Mouse (Mus musculus): ENCODE data around the gene Pnkp.
A peak's percentile ranks its signal among the peaks of the same experiment; 100 is the strongest.

Gene Pnkp

GRCm38 (mm10) chr7:44857042-44857552, at the start of gene Pnkp:
Gene Pnkp (plus strand): TSS chr7:44857139.
- peak; percentile 96 for DNase-seq (ENCODE audit: low read depth)

GRCm38 (mm10) chr7:44808927-44809326, 48.0 kb upstream of the Pnkp start:
- no peak for DNase-seq (ENCODE audit: low read depth)

DNA sequence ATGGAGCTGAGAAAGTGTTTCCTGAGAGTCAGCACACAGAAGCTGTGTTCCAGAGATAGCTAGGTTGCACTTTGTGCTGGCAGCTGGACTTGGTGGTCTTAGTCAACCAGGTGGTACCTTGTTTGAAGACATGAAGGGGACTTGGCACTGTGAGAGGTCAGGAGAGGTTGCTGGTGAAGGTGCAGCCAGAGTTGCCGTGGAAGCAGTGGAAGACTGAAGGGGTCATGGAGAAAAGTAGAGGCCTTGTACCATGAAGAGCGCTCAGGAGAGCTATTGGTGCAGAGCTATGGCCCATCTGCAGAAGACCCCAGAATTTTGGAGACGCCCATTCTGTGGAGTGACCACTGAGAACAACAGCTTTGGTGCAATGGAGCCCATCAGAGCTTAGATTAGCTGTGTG, 47.5 kb upstream of the Pnkp start:
- no peak for DNase-seq (ENCODE audit: low read depth)

- no peak for DNase-seq (ENCODE audit: low read depth)
Observed at GRCm38 (mm10) chr7:44810365-44810764, 46.6 kb upstream of the Pnkp start.

- no peak for DNase-seq (ENCODE audit: low read depth)
Observed at GRCm38 (mm10) chr7:44810819-44811557, 46.0 kb upstream of the Pnkp start.

- no peak for DNase-seq (ENCODE audit: low read depth)
Observed at GRCm38 (mm10) chr7:44812651-44813325, 44.2 kb upstream of the Pnkp start.

GRCm38 (mm10) chr7:44813985-44814384, 43.0 kb upstream of the Pnkp start:
- no peak for DNase-seq (ENCODE audit: low read depth)

- DNase-seq (ENCODE audit: low read depth), result peak; percentile 37
Observed at GRCm38 (mm10) chr7:44814423-44814822, 42.5 kb upstream of the Pnkp start.

DNA sequence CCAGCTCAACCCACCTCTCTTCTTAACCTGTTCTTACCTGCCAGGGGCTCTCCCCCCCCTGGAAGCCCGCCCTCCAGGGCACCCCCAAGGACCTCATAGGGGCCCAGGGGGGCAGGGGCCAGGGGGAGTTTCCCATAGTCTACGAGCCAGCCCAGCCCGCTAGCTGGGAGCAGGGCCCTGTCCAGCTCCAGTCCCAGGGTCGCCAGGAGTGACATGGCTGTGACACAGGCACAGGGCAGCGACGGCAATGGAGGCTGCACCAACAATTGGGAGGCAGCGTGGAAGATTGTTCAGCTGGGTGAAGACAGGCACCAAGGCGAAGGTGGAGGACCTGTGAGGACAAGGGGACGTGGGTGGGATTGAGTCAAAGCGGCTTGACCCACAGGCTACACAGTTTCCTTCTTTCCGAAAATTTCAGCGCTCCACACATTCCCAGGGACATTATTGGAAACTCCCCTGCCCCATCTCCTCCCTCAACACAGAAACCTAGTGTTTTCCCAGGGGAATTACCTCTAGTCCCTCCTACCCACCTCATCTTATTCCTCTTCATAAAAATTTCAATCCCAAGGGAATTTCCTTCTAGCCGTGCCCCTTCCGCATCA, 41.9 kb upstream of the Pnkp start:
- DNase-seq (ENCODE audit: low read depth), result no peak

- peak; percentile 99 for DNase-seq (ENCODE audit: low read depth)
Observed at GRCm38 (mm10) chr7:44815721-44816469, 41.0 kb upstream of the Pnkp start, which contains the start of the genes Nup62 and Il4i1. Gene Nup62 (plus strand): TSS chr7:44816088. Gene Il4i1 (plus strand): TSS chr7:44816387.

- DNase-seq (ENCODE audit: low read depth), result peak; percentile 87
Observed at GRCm38 (mm10) chr7:44816470-44817021, 40.4 kb upstream of the Pnkp start, which contains the start of gene Atf5. Gene Atf5 (minus strand): TSS chr7:44816658.

- peak; percentile 34 for DNase-seq (ENCODE audit: low read depth)
Observed at GRCm38 (mm10) chr7:44817441-44817840, 39.5 kb upstream of the Pnkp start.

DNA sequence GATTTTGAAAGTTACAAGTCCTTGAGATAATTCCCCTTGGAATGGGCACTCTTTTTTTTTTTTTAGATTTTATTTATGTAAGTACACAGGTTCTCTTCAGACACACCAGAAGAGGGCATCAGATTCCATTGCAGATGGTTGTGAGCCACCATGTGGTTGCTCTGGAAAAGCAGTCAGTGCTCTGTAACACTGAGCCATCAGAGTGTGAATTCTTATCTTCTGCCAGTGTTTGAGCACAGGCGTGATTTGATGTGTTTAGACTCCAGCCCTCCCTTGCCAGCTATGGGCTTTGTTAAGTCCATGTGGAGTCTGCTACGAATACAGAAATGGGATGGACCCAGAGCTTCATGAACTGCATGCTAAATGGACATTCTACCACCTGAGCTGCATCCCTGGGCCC, 38.8 kb upstream of the Pnkp start:
- peak; percentile 77 for DNase-seq (ENCODE audit: low read depth)

DNA sequence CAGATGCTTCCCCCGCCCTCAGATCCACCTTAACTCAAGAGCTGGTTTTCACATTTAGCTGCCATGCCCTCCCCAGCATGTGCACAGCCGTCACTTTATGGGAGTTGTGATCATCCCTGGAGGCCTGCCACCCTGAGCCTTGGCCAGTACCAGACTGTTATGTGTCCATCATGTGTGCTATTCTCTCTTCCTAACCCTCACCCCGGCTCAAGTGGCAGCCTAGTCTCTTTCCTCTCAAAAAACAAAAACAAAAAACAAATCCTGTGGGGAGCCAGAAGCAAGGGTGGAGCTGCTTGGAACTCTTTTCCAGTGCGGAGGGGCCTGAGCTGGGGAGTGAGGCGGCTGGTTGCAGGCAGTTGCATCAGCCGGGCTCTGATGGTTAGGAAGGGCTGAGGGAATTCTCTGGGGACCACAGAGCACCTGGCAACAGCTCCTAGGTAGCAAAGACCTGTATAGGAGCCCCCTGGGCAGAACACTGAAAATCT, 38.1 kb upstream of the Pnkp start:
- DNase-seq (ENCODE audit: low read depth), result peak; percentile 89

DNA sequence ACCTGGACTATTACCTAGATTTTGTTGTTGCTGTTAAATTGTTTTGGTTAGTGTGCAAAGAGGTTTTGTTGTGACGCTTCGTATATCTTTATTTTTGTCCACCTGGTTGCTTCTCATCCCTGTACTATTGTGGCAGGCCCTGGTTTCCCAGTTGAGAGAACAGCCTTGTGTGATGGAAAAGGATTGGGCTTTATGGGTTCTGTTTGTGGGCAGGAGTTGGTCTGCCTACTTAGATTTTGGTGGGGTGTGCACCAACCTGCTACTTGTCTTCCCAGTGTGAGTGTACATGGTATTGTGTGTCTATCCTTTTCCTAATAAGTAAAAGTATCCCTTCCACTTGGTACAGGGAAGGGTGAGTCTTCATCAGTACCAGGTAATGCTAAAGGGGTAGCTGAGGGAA, 37.5 kb upstream of the Pnkp start:
- DNase-seq (ENCODE audit: low read depth), result no peak

- DNase-seq (ENCODE audit: low read depth), result no peak
Observed at GRCm38 (mm10) chr7:44819863-44820262, 37.1 kb upstream of the Pnkp start.

DNA sequence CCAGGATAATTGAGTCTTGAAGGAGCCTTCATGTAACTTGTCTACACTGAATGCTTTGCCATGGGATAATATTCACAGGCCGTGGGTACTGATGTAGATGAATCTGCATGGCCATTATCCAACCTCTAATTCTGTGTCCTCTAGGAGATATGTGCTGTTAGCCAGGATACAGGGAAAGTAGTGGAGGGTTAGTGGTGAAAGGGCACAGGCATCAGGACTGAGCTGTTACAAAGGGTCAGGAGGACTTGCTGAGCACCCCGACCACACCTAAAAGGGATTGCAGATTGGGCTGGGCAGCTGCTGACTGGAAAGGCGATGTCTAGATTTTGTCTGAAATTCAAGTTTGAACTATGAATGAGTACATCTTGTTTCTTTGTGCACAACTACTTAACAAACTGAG, 36.4 kb upstream of the Pnkp start:
- DNase-seq (ENCODE audit: low read depth), result no peak

GRCm38 (mm10) chr7:44821666-44822448, 35.1 kb upstream of the Pnkp start:
- DNase-seq (ENCODE audit: low read depth), result no peak

GRCm38 (mm10) chr7:44823409-44823808, 33.5 kb upstream of the Pnkp start:
- DNase-seq (ENCODE audit: low read depth), result peak; percentile 39

DNA sequence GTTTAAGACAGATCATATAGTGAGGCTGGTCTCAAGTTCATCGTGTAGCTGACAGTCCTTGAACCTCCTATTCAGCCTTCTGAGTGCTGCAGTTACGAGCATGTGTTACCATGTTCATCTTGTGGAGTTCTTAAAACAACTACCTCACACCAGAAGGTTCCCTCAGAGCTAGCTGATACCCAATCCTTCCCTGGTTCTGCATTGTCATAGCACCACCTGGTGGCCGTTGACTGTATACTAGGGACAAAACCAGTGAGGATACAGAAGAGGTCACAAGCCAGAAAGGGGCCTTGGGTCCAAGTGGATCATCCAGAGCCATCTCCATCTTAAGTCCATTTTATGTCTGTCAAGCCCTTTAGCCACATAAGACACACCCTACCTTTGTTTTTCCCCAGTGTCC, 32.1 kb upstream of the Pnkp start:
- DNase-seq (ENCODE audit: low read depth), result peak; percentile 90

DNA sequence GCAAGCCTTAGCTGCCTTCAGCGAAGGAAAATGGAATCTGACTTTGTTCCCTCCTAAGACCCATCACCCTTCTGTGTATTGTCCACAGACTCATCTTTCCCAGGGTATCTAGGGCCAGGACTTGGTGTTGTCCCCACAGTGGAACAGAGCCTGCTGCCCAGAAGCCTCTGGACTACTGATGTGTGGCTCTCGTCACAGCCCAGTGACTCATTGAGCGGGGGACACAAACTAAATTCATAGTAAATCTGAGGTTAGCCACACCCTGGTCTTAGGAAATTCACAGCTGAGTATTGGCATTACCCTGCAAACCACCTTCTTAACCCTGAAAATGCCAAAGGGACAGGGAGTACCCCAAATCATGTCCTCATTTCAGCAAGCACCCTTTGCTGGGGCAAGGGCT, 30.2 kb upstream of the Pnkp start:
- DNase-seq (ENCODE audit: low read depth), result no peak
